In genomic region chr19:5689565-5690342, GRCm38 (mm10) we compare ENCODE assay signal across 8 mouse cellular contexts. TPM values are rescaled to one million over a fixed set of nuclear protein-coding genes. Genes with fewer than 3 reads are reported as not detected.
A peak's percentile ranks its signal among the peaks of the same experiment; 100 is the strongest.
DNase-seq lines count a peak whose midpoint lies in the region; ATAC-seq lines count a peak whose summit lies in the region.

No protein-coding gene starts in this region.

- WGBS in heart, embryonic 11.5 days (ENCODE audit: insufficient replicate concordance): 5% methylated on average over 42 of the region's 42 CpGs
- WGBS in kidney, embryonic 15.5 days: 4% methylated on average over 42 of the region's 42 CpGs

- peak overlapping the region; percentile 93 for H3K4me3 ChIP-seq in heart, embryonic 11.5 days (ENCODE audit: low read depth, low read length)
- peak overlapping the region; percentile 81 for H3K4me3 ChIP-seq in kidney, embryonic 15.5 days (replicated peaks)

- peak overlapping the region; percentile 91 for H3K9ac ChIP-seq in heart, embryonic 11.5 days (ENCODE audit: low read depth, low read length)
- peak overlapping the region; percentile 78 for H3K9ac ChIP-seq in kidney, embryonic 15.5 days

- peak overlapping the region; percentile 97 for H3K4me2 ChIP-seq in heart, embryonic 11.5 days
- peak overlapping the region; percentile 96 for H3K4me2 ChIP-seq in kidney, embryonic 15.5 days

- H3K27ac ChIP-seq in heart, embryonic 11.5 days (ENCODE audit: low read depth, low read length): peak overlapping the region; percentile 94
- H3K27ac ChIP-seq in kidney, embryonic 15.5 days: peak overlapping the region; percentile 96

- H3K36me3 ChIP-seq in heart, embryonic 11.5 days (ENCODE audit: control insufficient read depth, insufficient read depth, low read length): peaks cover 28% of the 10 kb centered on the region
- H3K36me3 ChIP-seq in kidney, embryonic 15.5 days: peaks cover 54% of the 10 kb centered on the region

- no peaks in the 10 kb centered on the region for H3K27me3 ChIP-seq in heart, embryonic 11.5 days (ENCODE audit: control insufficient read depth, insufficient read depth, low read length)
- H3K27me3 ChIP-seq in kidney, embryonic 15.5 days: no peaks in the 10 kb centered on the region

- no peaks in the 10 kb centered on the region for H3K9me3 ChIP-seq in heart, embryonic 11.5 days (replicated peaks; ENCODE audit: control insufficient read depth, low read length)
- H3K9me3 ChIP-seq in kidney, embryonic 15.5 days (replicated peaks): no peaks in the 10 kb centered on the region

- DNase-seq in CD4-positive helper T cell, adult 2 months (ENCODE audit: low read depth, low spot score): peak; percentile 97
- peak; percentile 28 for DNase-seq in brain, embryonic 18.5 days (ENCODE audit: low read depth, low spot score)
- peak; percentile 92 for DNase-seq in liver
- DNase-seq in monocyte, adult 2 months (ENCODE audit: low read depth in 1 of 2, low spot score in 2 of 2): peak; percentile 71 to 81
- DNase-seq in spleen, postnatal 14 days (ENCODE audit: low spot score in 2 of 2): peak; percentile 70 to 77

- peak; percentile 77 for ATAC-seq in erythroid progenitor cell, adult 5-6 weeks (replicated peaks; ENCODE audit: low FRiP score, poor library complexity, severe bottlenecking)
- ATAC-seq in heart, embryonic 11.5 days (replicated peaks; ENCODE audit: insufficient number of reproducible peaks, low FRiP score, low TSS enrichment): peak; percentile 69
- peak; percentile 55 for ATAC-seq in kidney, embryonic 15.5 days (replicated peaks; ENCODE audit: low FRiP score)

- H3K4me1 ChIP-seq in heart, embryonic 11.5 days (ENCODE audit: control insufficient read depth, insufficient read depth, low read length): peaks cover 46% of the 10 kb centered on the region
- H3K4me1 ChIP-seq in kidney, embryonic 15.5 days: peaks cover 53% of the 10 kb centered on the region

RNA-seq across cellular contexts. Expression of gene Pcnx3, which starts 1.0 kb away (rescaled TPM):
- 31.4 and 61.3 TPM in 2 replicates for total RNA-seq in erythroid progenitor cell, adult 5-6 weeks (2015; ENCODE audit: low replicate concordance)
- total RNA-seq in erythroid progenitor cell, adult 5-6 weeks (2017; ENCODE audit: low replicate concordance): 44.7 and 54.5 TPM in 2 replicates
- 21.3 and 21.5 TPM in 2 replicates for polyA plus RNA-seq in heart, embryonic 11.5 days (2014; fragmentation: Nextera tagmentation; extraction: Ambion mirVana)
- 22.2 and 30.1 TPM in 2 replicates for polyA plus RNA-seq in kidney, embryonic 15.5 days (2015; fragmentation: Nextera tagmentation; extraction: Ambion mirVana)

RNA-seq across cellular contexts. Expression of gene Map3k11, which starts 1.2 kb away (rescaled TPM):
- total RNA-seq in erythroid progenitor cell, adult 5-6 weeks (2015; ENCODE audit: low replicate concordance): 12.2 and 13.7 TPM in 2 replicates
- 9.4 and 14.1 TPM in 2 replicates for total RNA-seq in erythroid progenitor cell, adult 5-6 weeks (2017; ENCODE audit: low replicate concordance)
- 16.9 and 21.0 TPM in 2 replicates for polyA plus RNA-seq in heart, embryonic 11.5 days (2014; fragmentation: Nextera tagmentation; extraction: Ambion mirVana)
- polyA plus RNA-seq in kidney, embryonic 15.5 days (2015; fragmentation: Nextera tagmentation; extraction: Ambion mirVana): 42.6 and 43.2 TPM in 2 replicates

RNA-seq across cellular contexts. Expression of gene Kcnk7, which starts 14.4 kb away (rescaled TPM):
- not detected in 2 replicates for total RNA-seq in erythroid progenitor cell, adult 5-6 weeks (2015; ENCODE audit: low replicate concordance)
- not detected in 2 replicates for total RNA-seq in erythroid progenitor cell, adult 5-6 weeks (2017; ENCODE audit: low replicate concordance)
- polyA plus RNA-seq in heart, embryonic 11.5 days (2014; fragmentation: Nextera tagmentation; extraction: Ambion mirVana): not detected in 2 replicates
- polyA plus RNA-seq in kidney, embryonic 15.5 days (2015; fragmentation: Nextera tagmentation; extraction: Ambion mirVana): 0.15 and 0.38 TPM in 2 replicates

RNA-seq across cellular contexts. Expression of gene Sipa1, which starts 26.2 kb away (rescaled TPM):
- total RNA-seq in erythroid progenitor cell, adult 5-6 weeks (2015; ENCODE audit: low replicate concordance): 97.7 and 126 TPM in 2 replicates
- 127 and 129 TPM in 2 replicates for total RNA-seq in erythroid progenitor cell, adult 5-6 weeks (2017; ENCODE audit: low replicate concordance)
- polyA plus RNA-seq in heart, embryonic 11.5 days (2014; fragmentation: Nextera tagmentation; extraction: Ambion mirVana): 15.8 and 18.8 TPM in 2 replicates
- polyA plus RNA-seq in kidney, embryonic 15.5 days (2015; fragmentation: Nextera tagmentation; extraction: Ambion mirVana): 30.8 and 39.8 TPM in 2 replicates

RNA-seq across cellular contexts. Expression of gene Ehbp1l1, which starts 36.4 kb away (rescaled TPM):
- total RNA-seq in erythroid progenitor cell, adult 5-6 weeks (2015; ENCODE audit: low replicate concordance): 176 and 250 TPM in 2 replicates
- 668 and 983 TPM in 2 replicates for total RNA-seq in erythroid progenitor cell, adult 5-6 weeks (2017; ENCODE audit: low replicate concordance)
- 54.8 and 68.0 TPM in 2 replicates for polyA plus RNA-seq in heart, embryonic 11.5 days (2014; fragmentation: Nextera tagmentation; extraction: Ambion mirVana)
- 20.5 and 25.9 TPM in 2 replicates for polyA plus RNA-seq in kidney, embryonic 15.5 days (2015; fragmentation: Nextera tagmentation; extraction: Ambion mirVana)

Comparison
In these comparisons a context has a peak if more than half of its experiments do, and no peak if none do; other contexts are left out.
1. Peak in every context shown above with its lines: DNase-seq, ATAC-seq, H3K4me3 ChIP-seq and H3K27ac ChIP-seq.
2. DNase-seq: peak in every context shown above with its lines; median percentile 97 in CD4-positive helper T cell, adult 2 months; 92 in liver; 76 in monocyte, adult 2 months; 74 in spleen, postnatal 14 days; 28 in brain, embryonic 18.5 days.